Mouse (Mus musculus) stomach, postnatal 0 days (tissue): ENCODE results near the gene Kctd2. TPM values are rescaled to one million over a fixed set of nuclear protein-coding genes. Genes with fewer than 3 reads are reported as not detected.
"Not testable (repeated sequence)": the region's sequence is repeated elsewhere in the genome, so short reads cannot be mapped to it uniquely, and the experiment has no call there.

Experiments used
- ATAC-seq: fragments of 200-750 bp; cut with Nextera tagmentation; 2 replicates; pipeline ENCODE4 v1.8.0; 2017; ENCODE audit not compliant: low FRiP score, low TSS enrichment
- DNase-seq: peaks from one replicate; pipeline ENCODE4 v3.0.0-alpha.2; 2016; ENCODE audit warnings: low spot score
- H3K27ac ChIP-seq: fragments of 300-500 bp; sonication (generic); replicated peaks from 2 replicates; pipeline ENCODE4 v1.5.1; 2014; ENCODE audit warnings: mild to moderate bottlenecking, control low read depth
- H3K27me3 ChIP-seq: fragments of 300-500 bp; sonication (generic); 2 replicates; pipeline ENCODE4 v1.6.1; 2014; ENCODE audit warnings: low read length; ENCODE audit not compliant: control insufficient read depth, insufficient read depth
- H3K36me3 ChIP-seq: fragments of 300-500 bp; sonication (generic); 2 replicates; pipeline ENCODE4 v1.6.1; 2014; ENCODE audit warnings: low read length, mixed read lengths; ENCODE audit not compliant: control insufficient read depth, insufficient read depth
- H3K4me1 ChIP-seq: fragments of 300-500 bp; sonication (generic); replicated peaks from 2 replicates; pipeline ENCODE4 v1.6.1; 2014; ENCODE audit warnings: antibody characterized with exemption; ENCODE audit not compliant: control insufficient read depth, insufficient read depth
- H3K4me2 ChIP-seq: fragments of 300-500 bp; sonication (generic); replicated peaks from 2 replicates; pipeline ENCODE4 v1.6.1; 2014; ENCODE audit warnings: low read depth, mild to moderate bottlenecking, control low read depth, moderate library complexity
- H3K4me3 ChIP-seq: fragments of 300-500 bp; sonication (generic); 2 replicates; pipeline ENCODE4 v1.5.1; 2014; ENCODE audit warnings: low read depth, low read length, control low read depth
- H3K9ac ChIP-seq: fragments of 300-500 bp; sonication (generic); 2 replicates; pipeline ENCODE4 v1.6.1; 2014; ENCODE audit warnings: mild to moderate bottlenecking, low read length, control low read depth, mixed read lengths
- H3K9me3 ChIP-seq: fragments of 300-500 bp; sonication (generic); 2 replicates; pipeline ENCODE4 v1.6.1; 2016; ENCODE audit warnings: low read length; ENCODE audit not compliant: control insufficient read depth
- CTCF ChIP-seq: IDR thresholded peaks from 2 replicates; pipeline ENCODE4 v1.5.1; 2016; ENCODE audit warnings: antibody characterized with exemption, low read depth, mild to moderate bottlenecking, moderate library complexity
- EP300 ChIP-seq: optimal IDR thresholded peaks from 2 replicates; pipeline ENCODE3; 2016; ENCODE audit warnings: antibody characterized with exemption
- WGBS: fragments of 180-500 bp; shearing (Covaris S2); extraction: QIAGEN DNeasy Blood & Tissue Kit; methylation state at CpG from one replicate; pipeline ENCODE4 v1.1.7; 2014; 5-methylcytosine and 5-hydroxymethylcytosine counted together
- polyA plus RNA-seq: library from polyadenylated mRNA; unstranded; fragments of >200 nt; fragmentation: Nextera tagmentation; extraction: Ambion mirVana; gene quantifications from 2 replicates; pipeline ENCODE4 v1.2.1, GENCODE M21; 2015

The Kctd2 gene
- polyA plus RNA-seq, 1 experiment from 2014 or later: 11.6 TPM

DNA sequence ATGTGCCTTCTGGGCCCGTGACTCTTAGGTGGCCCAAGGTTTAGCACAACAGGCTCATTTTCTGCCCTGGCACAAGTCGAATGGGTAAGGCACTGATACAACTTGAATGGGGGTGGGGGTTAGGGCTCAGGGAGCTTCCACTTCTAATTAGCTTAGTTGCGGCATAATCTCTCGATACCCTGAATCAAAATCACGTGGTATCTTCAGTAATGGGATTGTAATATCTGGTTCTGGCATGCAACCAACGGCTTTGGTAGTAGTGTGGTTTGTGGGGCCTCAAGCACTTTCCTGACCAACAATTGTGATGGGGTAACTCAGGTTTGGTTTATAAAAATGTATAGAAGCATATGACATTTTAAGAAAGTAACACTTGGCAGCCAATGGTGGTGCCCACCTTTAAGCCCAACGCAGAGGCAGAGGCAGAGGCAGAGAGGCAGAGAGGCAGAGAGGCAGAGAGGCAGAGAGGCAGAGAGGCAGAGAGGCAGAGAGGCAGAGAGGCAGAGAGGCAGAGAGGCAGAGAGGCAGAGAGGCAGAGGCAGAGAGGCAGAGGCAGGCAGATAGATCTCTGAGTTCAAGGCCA, 32.4 kb downstream of the Kctd2 start:
- 87% methylated on average over 7 of the region's 7 CpGs for WGBS
- H3K27me3 ChIP-seq: no peaks in the 10 kb centered on the region
- no peak overlapping the region for H3K9ac ChIP-seq
- H3K9me3 ChIP-seq: no peaks in the 10 kb centered on the region
- H3K4me1 ChIP-seq: no peaks in the 10 kb centered on the region
- H3K36me3 ChIP-seq: no peaks in the 10 kb centered on the region
- TF ChIP-seq EP300 (no peak), CTCF (no peak)
- H3K4me3 ChIP-seq: no peak overlapping the region
- H3K27ac ChIP-seq: no peak overlapping the region
- ATAC-seq (no peak), DNase-seq (no peak)
- no peak overlapping the region for H3K4me2 ChIP-seq

GRCm38 (mm10) chr11:115453306-115453705, 33.4 kb downstream of the Kctd2 start:
- DNase-seq: no peak
- Histone ChIP-seq H3K27ac (peak overlapping the region; percentile 30; the same call in 1 of the 2 replicates), H3K9ac (no peak overlapping the region), H3K4me1 (no peaks in the 10 kb centered on the region), H3K4me3 (no peak overlapping the region), H3K9me3 (no peaks in the 10 kb centered on the region), H3K4me2 (no peak overlapping the region), H3K27me3 (no peaks in the 10 kb centered on the region), H3K36me3 (no peaks in the 10 kb centered on the region)
- WGBS: 50% methylated on average over 4 of the region's 4 CpGs
- TF ChIP-seq CTCF: no peak
- no peak for TF ChIP-seq EP300
- ATAC-seq: no peak

DNA sequence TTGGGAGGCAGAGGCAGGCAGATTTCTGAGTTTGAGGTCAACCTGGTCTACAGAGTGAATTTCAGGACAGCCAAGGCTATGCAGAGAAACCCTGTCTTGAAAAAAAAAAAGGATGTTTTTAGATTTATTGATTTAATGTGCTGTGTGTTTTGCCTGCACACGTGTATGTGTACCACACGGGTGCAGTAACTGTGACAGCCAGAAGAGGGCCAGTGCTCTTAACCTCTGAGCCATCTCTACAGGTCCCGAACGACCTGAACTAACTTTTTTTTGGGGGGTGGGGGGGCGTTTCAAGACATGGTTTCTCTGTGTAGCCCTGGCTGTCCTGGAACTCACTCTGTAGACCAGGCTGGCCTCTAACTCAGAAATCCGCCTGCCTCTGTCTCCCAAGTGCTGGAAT, 34.9 kb downstream of the Kctd2 start:
- H3K4me2 ChIP-seq, H3K36me3 ChIP-seq, ATAC-seq, H3K9ac ChIP-seq, H3K27me3 ChIP-seq, DNase-seq, H3K4me3 ChIP-seq, H3K4me1 ChIP-seq, H3K9me3 ChIP-seq, H3K27ac ChIP-seq: not testable (repeated sequence)
- TF ChIP-seq CTCF: 0 out of 2 replicates have a peak, but pooled peaks have one; percentile 7
- 88% methylated on average over 6 of the region's 6 CpGs for WGBS

DNA sequence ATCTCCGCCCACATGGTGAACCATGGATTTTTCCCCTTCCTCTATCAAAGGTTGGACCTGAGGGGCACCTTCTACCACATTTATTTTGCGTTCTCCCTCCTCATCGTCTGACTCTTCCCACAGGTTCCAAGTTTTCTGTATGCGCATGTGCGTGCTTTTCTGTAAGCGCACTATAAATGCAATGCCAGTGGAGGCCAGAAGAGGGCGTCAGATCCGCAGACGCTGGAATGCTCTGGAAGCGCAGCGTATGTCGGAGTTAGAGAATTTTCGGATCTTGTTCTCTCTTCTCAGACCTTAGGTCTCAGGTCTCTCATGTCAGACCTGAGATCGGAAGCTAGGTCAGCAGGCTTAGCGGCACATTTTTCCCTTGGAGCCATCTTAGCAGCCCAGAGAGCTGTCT, 35.7 kb downstream of the Kctd2 start:
- Histone ChIP-seq H3K4me3 (no peak overlapping the region), H3K27ac (no peak overlapping the region), H3K9me3 (no peaks in the 10 kb centered on the region), H3K4me2 (no peak overlapping the region), H3K27me3 (no peaks in the 10 kb centered on the region), H3K9ac (no peak overlapping the region), H3K36me3 (no peaks in the 10 kb centered on the region), H3K4me1 (no peaks in the 10 kb centered on the region)
- 88% methylated on average over 15 of the region's 15 CpGs for WGBS
- TF ChIP-seq CTCF: peak; percentile 41
- TF ChIP-seq EP300: no peak
- DNase-seq (no peak), ATAC-seq (no peak)

GRCm38 (mm10) chr11:115456182-115456581, 36.3 kb downstream of the Kctd2 start:
- Histone ChIP-seq H3K4me1 (no peaks in the 10 kb centered on the region), H3K4me2 (no peak overlapping the region), H3K27ac (no peak overlapping the region), H3K27me3 (no peaks in the 10 kb centered on the region), H3K9ac (no peak overlapping the region), H3K36me3 (no peaks in the 10 kb centered on the region), H3K9me3 (no peaks in the 10 kb centered on the region), H3K4me3 (no peak overlapping the region)
- WGBS: 70% methylated on average over 4 of the region's 5 CpGs
- TF ChIP-seq EP300 (no peak), CTCF (no peak)
- peak; percentile 52 for DNase-seq
- ATAC-seq: peak; percentile 51

GRCm38 (mm10) chr11:115457405-115457804, 37.5 kb downstream of the Kctd2 start:
- DNase-seq: no peak
- Histone ChIP-seq H3K4me2 (no peak overlapping the region), H3K4me1 (no peaks in the 10 kb centered on the region), H3K27ac (no peak overlapping the region), H3K4me3 (no peak overlapping the region), H3K36me3 (no peaks in the 10 kb centered on the region), H3K9me3 (no peaks in the 10 kb centered on the region), H3K9ac (no peak overlapping the region), H3K27me3 (no peaks in the 10 kb centered on the region)
- no peak for TF ChIP-seq EP300
- TF ChIP-seq CTCF: no peak
- WGBS: 38% methylated on average over 6 of the region's 6 CpGs
- no peak for ATAC-seq
